In genomic region chrX:99657790-99658451, GRCm38 (mm10) we compare ENCODE assay signal across 8 mouse cellular contexts.
DNase-seq lines count a peak whose midpoint lies in the region; ATAC-seq lines count a peak whose summit lies in the region.

No protein-coding gene starts in this region.

- H3K9me3 ChIP-seq in embryonic facial prominence, embryonic 14.5 days (ENCODE audit: control insufficient read depth, low read length), result no peaks in the 10 kb centered on the region
- H3K9me3 ChIP-seq in lung, embryonic 16.5 days (ENCODE audit: control insufficient read depth, low read length), result no peaks in the 10 kb centered on the region

- H3K9ac ChIP-seq in embryonic facial prominence, embryonic 14.5 days (ENCODE audit: low read depth, low read length), result no peak overlapping the region
- no peak overlapping the region for H3K9ac ChIP-seq in lung, embryonic 16.5 days (ENCODE audit: low read length)

- H3K27me3 ChIP-seq in embryonic facial prominence, embryonic 14.5 days (replicated peaks; ENCODE audit: control insufficient read depth, insufficient read depth, low read length), result peaks cover 21% of the 10 kb centered on the region
- peaks cover 6% of the 10 kb centered on the region; the same call in 1 of the 2 replicates for H3K27me3 ChIP-seq in lung, embryonic 16.5 days (ENCODE audit: control insufficient read depth, insufficient read depth, low read depth, low read length)

- ATAC-seq in embryonic facial prominence, embryonic 14.5 days (ENCODE audit: low read depth), result peak; percentile 45; the same call in 1 of the 2 replicates
- ATAC-seq in lung, embryonic 16.5 days (ENCODE audit: low read depth), result peak; percentile 69

- WGBS in embryonic facial prominence, embryonic 14.5 days, result 27% methylated on average over 8 of the region's 8 CpGs
- 22% methylated on average over 8 of the region's 8 CpGs for WGBS in lung, embryonic 16.5 days

- intact Hi-C loops in heart, postnatal 10 days (cut with DNase I), result loop anchor here (1.0 to 10.0 kb wide), 5 partner anchors 83 to 528 kb away; no protein-coding TSS in a partner anchor

- no peaks in the 10 kb centered on the region for H3K36me3 ChIP-seq in embryonic facial prominence, embryonic 14.5 days (ENCODE audit: control insufficient read depth, insufficient read depth, low read length)
- no peaks in the 10 kb centered on the region for H3K36me3 ChIP-seq in lung, embryonic 16.5 days (ENCODE audit: control insufficient read depth, insufficient read depth, low read length)

- H3K4me2 ChIP-seq in embryonic facial prominence, embryonic 14.5 days (ENCODE audit: low read depth, low read length), result no peak overlapping the region
- H3K4me2 ChIP-seq in lung, embryonic 16.5 days (ENCODE audit: low read depth, low read length), result no peak overlapping the region

- no peak overlapping the region for H3K4me3 ChIP-seq in embryonic facial prominence, embryonic 14.5 days (ENCODE audit: low read depth, low read length)
- H3K4me3 ChIP-seq in lung, embryonic 16.5 days (ENCODE audit: low read length), result no peak overlapping the region

- peak; percentile 32 to 41 for DNase-seq in CD8-positive naive resting alpha-beta T cell, adult 2 months (ENCODE audit: low read depth in 2 of 2, low spot score in 2 of 2)
- DNase-seq in adrenal gland, postnatal 25 days, result peak; percentile 70
- peak; percentile 51 for DNase-seq in embryonic facial prominence, embryonic 14.5 days (ENCODE audit: low spot score)
- peak; percentile 62 to 81 for DNase-seq in heart, postnatal 10 days
- peak; percentile 35 to 77 for DNase-seq in kidney, postnatal 36 days
- peak; percentile 77 for DNase-seq in retina, embryonic 14.5 days (ENCODE audit: low spot score)
- peak; percentile 44 to 50 for DNase-seq in thymus, postnatal 36 days

- H3K4me1 ChIP-seq in embryonic facial prominence, embryonic 14.5 days (ENCODE audit: control insufficient read depth, insufficient read depth, low read length), result no peaks in the 10 kb centered on the region
- no peaks in the 10 kb centered on the region for H3K4me1 ChIP-seq in lung, embryonic 16.5 days (replicated peaks; ENCODE audit: control insufficient read depth, insufficient read depth, low read length)

- no peak overlapping the region for H3K27ac ChIP-seq in embryonic facial prominence, embryonic 14.5 days (replicated peaks; ENCODE audit: low read depth, low read length)
- no peak overlapping the region for H3K27ac ChIP-seq in lung, embryonic 16.5 days (ENCODE audit: low read length)
